Mouse (Mus musculus): ENCODE data around the gene Mastl.

The Mastl gene

GRCm38 (mm10) chr2:23155777-23156607, at the start of gene Mastl, which contains the start of gene Yme1l1:
Gene Mastl (minus strand): TSS chr2:23156024.
Gene Yme1l1 (plus strand): TSS chr2:23156369.
- peak; percentile 99 for DNase-seq (ENCODE audit: low read depth, low spot score)
- Histone ChIP-seq H3K36me3 (ENCODE audit: control insufficient read depth, insufficient read depth, low read length, poor library complexity, severe bottlenecking) (no peaks in the 10 kb centered on the region), H3K27me3 (ENCODE audit: control insufficient read depth, insufficient read depth, low read length, poor library complexity, severe bottlenecking) (no peaks in the 10 kb centered on the region)

GRCm38 (mm10) chr2:23202900-23203670, 47.3 kb upstream of the Mastl start:
- Histone ChIP-seq H3K36me3 (ENCODE audit: control insufficient read depth, insufficient read depth, low read length, poor library complexity, severe bottlenecking) (peaks cover 4% of the 10 kb centered on the region; the same call in 1 of the 2 replicates), H3K27me3 (ENCODE audit: control insufficient read depth, insufficient read depth, low read length, poor library complexity, severe bottlenecking) (no peaks in the 10 kb centered on the region)
- DNase-seq (ENCODE audit: low read depth, low spot score): no peak

- Histone ChIP-seq H3K27me3 (ENCODE audit: control insufficient read depth, insufficient read depth, low read length, poor library complexity, severe bottlenecking) (no peaks in the 10 kb centered on the region), H3K36me3 (ENCODE audit: control insufficient read depth, insufficient read depth, low read length, poor library complexity, severe bottlenecking) (peaks cover 5% of the 10 kb centered on the region; the same call in 1 of the 2 replicates)
- DNase-seq (ENCODE audit: low read depth, low spot score): no peak
These were observed 45.2 kb upstream of the Mastl start for GRCm38 (mm10) chr2:23201034-23201433.

- Histone ChIP-seq H3K27me3 (ENCODE audit: control insufficient read depth, insufficient read depth, low read length, poor library complexity, severe bottlenecking) (no peaks in the 10 kb centered on the region), H3K36me3 (ENCODE audit: control insufficient read depth, insufficient read depth, low read length, poor library complexity, severe bottlenecking) (peaks cover 15% of the 10 kb centered on the region)
- DNase-seq (ENCODE audit: low read depth, low spot score): no peak
These were observed 38.5 kb upstream of the Mastl start for GRCm38 (mm10) chr2:23194366-23194765.

- Histone ChIP-seq H3K27me3 (ENCODE audit: control insufficient read depth, insufficient read depth, low read length, poor library complexity, severe bottlenecking) (no peaks in the 10 kb centered on the region), H3K36me3 (ENCODE audit: control insufficient read depth, insufficient read depth, low read length, poor library complexity, severe bottlenecking) (peaks cover 4% of the 10 kb centered on the region; the same call in 1 of the 2 replicates)
- DNase-seq (ENCODE audit: low read depth, low spot score): peak; percentile 26
These were observed 16.5 kb upstream of the Mastl start for GRCm38 (mm10) chr2:23172305-23172704.

DNA sequence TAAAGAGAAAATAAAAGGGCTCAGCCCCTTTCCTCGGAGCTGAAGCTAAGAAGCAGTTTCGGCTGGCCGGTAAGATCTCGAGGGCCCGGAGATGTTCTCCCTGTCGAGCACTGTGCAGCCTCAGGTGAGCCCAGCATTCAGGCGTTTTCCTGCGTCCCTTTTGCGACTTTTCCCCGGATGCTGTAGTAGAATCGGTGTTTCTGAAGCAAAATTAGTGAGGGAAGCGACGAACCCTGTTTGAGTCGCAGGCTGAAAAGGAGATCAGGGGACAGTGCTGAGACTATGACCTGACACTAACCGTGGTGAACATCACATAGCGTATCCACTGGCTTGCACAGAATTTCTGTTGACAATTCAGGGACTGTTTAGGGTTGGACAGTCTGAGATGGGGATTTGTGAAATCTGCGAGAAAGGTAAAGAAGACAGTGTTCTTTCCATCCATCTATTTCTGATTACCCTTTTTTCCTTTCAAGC, 821 bp upstream of the Mastl start:
- Histone ChIP-seq H3K36me3 (ENCODE audit: control insufficient read depth, insufficient read depth, low read length, poor library complexity, severe bottlenecking) (no peaks in the 10 kb centered on the region), H3K27me3 (ENCODE audit: control insufficient read depth, insufficient read depth, low read length, poor library complexity, severe bottlenecking) (no peaks in the 10 kb centered on the region)
- DNase-seq (ENCODE audit: low read depth, low spot score): no peak

DNA sequence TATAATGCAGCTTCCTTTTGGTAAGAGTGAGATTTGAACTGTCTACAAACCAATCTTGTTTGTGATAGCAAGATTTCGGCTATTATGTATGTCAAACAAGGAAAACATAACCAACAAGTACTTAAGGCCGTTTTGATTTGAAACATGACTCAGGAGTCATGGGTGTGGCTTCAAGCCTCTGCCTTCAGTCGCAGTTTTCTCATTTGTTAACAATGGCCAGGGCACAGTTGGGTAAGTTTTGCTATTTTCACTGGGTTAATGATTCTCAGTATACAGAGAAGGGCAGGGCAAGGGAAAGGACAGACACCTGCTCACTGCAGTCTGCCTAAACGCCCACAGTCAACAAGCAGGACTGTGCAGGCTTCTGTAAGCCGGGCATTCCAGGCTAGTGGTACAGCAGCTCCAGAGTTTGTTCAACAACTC, 614 bp downstream of the Mastl start:
- DNase-seq (ENCODE audit: low read depth, low spot score): no peak
- no peaks in the 10 kb centered on the region for H3K36me3 ChIP-seq (ENCODE audit: control insufficient read depth, insufficient read depth, low read length, poor library complexity, severe bottlenecking)

GRCm38 (mm10) chr2:23119573-23119972, 36.3 kb downstream of the Mastl start:
- no peak for DNase-seq (ENCODE audit: low read depth, low spot score)
- Histone ChIP-seq H3K27me3 (ENCODE audit: control insufficient read depth, insufficient read depth, low read length, poor library complexity, severe bottlenecking) (no peaks in the 10 kb centered on the region), H3K36me3 (ENCODE audit: control insufficient read depth, insufficient read depth, low read length, poor library complexity, severe bottlenecking) (peaks cover 3% of the 10 kb centered on the region)

More for the DNA sequence above, 614 bp downstream of the Mastl start:
- no peaks in the 10 kb centered on the region for H3K27me3 ChIP-seq (ENCODE audit: control insufficient read depth, insufficient read depth, low read length, poor library complexity, severe bottlenecking)

DNA sequence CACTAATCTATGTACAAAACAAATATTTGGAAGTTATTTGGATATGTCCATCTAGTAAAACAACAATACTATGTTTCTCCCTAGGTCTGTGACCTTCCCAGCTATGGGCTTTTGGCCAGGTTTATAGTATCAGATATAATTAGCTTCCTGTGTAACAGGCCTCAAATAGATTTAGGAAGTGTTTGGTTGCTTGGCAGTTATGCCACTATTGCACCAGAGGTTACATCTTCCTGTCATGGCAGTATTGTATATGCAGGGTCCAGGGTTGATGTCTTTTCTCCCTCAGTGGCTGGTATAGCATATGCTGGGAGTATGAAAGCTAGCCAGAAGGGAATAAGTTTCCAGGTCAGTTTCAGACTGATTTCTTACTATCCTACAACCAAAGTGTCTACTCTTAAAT, 53.6 kb downstream of the Mastl start:
- Histone ChIP-seq H3K27me3 (ENCODE audit: control insufficient read depth, insufficient read depth, low read length, poor library complexity, severe bottlenecking) (no peaks in the 10 kb centered on the region), H3K36me3 (ENCODE audit: control insufficient read depth, insufficient read depth, low read length, poor library complexity, severe bottlenecking) (0 out of 2 replicates have a peak, but pooled peaks cover 3% of the 10 kb centered on the region)
- no peak for DNase-seq (ENCODE audit: low read depth, low spot score)

GRCm38 (mm10) chr2:23097028-23097427, 58.8 kb downstream of the Mastl start:
- DNase-seq (ENCODE audit: low read depth, low spot score): peak; percentile 71
- Histone ChIP-seq H3K27me3 (ENCODE audit: control insufficient read depth, insufficient read depth, low read length, poor library complexity, severe bottlenecking) (no peaks in the 10 kb centered on the region), H3K36me3 (ENCODE audit: control insufficient read depth, insufficient read depth, low read length, poor library complexity, severe bottlenecking) (peaks cover 7% of the 10 kb centered on the region; the same call in 1 of the 2 replicates)

DNA sequence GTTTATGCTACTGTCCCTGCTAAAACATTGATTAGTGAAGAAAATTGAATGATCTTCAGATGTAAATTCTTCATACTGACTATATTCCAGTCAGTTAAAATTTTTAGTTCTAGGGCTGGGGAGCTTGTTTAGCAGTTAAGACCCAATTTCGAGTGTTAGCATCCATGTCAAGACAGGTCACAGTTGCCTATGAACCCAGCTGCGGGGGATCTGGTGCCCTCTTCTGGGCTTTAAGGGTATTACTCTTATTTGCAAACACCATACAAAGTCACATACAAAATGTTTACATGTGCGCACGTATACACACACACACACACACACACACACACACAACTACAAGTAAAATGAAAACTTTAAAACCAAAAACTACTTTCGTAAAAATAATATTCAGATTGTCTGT, 63.6 kb downstream of the Mastl start:
- peak; percentile 80 for DNase-seq (ENCODE audit: low read depth, low spot score)
- Histone ChIP-seq H3K27me3 (ENCODE audit: control insufficient read depth, insufficient read depth, low read length, poor library complexity, severe bottlenecking) (no peaks in the 10 kb centered on the region), H3K36me3 (ENCODE audit: control insufficient read depth, insufficient read depth, low read length, poor library complexity, severe bottlenecking) (peaks cover 11% of the 10 kb centered on the region)

DNA sequence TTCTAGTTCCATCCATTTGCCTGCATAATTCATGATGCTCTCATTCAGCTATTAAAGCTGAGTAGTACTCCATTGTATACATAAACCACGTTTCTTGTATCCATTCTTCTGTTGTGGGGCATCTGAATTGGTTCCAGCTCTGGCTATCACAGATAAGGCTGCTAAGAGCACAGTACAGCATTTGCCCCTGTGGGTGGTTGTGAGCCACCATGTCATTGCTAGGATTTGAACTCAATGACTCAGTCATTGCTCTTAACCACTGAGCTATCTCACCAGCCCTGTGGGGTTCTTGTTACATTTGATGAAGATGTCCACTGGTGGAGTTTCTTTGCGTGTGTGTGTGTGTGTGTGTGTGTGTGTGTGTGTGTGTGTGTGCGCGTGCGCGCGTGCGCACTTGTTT, 71.3 kb downstream of the Mastl start:
- no peaks in the 10 kb centered on the region for H3K27me3 ChIP-seq (ENCODE audit: control insufficient read depth, insufficient read depth, low read length, poor library complexity, severe bottlenecking)
- peaks cover 19% of the 10 kb centered on the region for H3K36me3 ChIP-seq (ENCODE audit: control insufficient read depth, insufficient read depth, low read length, poor library complexity, severe bottlenecking)
- no peak for DNase-seq (ENCODE audit: low read depth, low spot score)

- Histone ChIP-seq H3K36me3 (ENCODE audit: control insufficient read depth, insufficient read depth, low read length, poor library complexity, severe bottlenecking) (peaks cover 15% of the 10 kb centered on the region), H3K27me3 (ENCODE audit: control insufficient read depth, insufficient read depth, low read length, poor library complexity, severe bottlenecking) (no peaks in the 10 kb centered on the region)
- no peak for DNase-seq (ENCODE audit: low read depth, low spot score)
These were observed 77.2 kb downstream of the Mastl start for GRCm38 (mm10) chr2:23078588-23078987.

- no peak for DNase-seq (ENCODE audit: low read depth, low spot score)
- Histone ChIP-seq H3K27me3 (ENCODE audit: control insufficient read depth, insufficient read depth, low read length, poor library complexity, severe bottlenecking) (no peaks in the 10 kb centered on the region), H3K36me3 (ENCODE audit: control insufficient read depth, insufficient read depth, low read length, poor library complexity, severe bottlenecking) (peaks cover 15% of the 10 kb centered on the region)
These were observed 78.1 kb downstream of the Mastl start for GRCm38 (mm10) chr2:23077693-23078092.

GRCm38 (mm10) chr2:23076783-23077182, 79.0 kb downstream of the Mastl start:
- Histone ChIP-seq H3K36me3 (ENCODE audit: control insufficient read depth, insufficient read depth, low read length, poor library complexity, severe bottlenecking) (peaks cover 15% of the 10 kb centered on the region), H3K27me3 (ENCODE audit: control insufficient read depth, insufficient read depth, low read length, poor library complexity, severe bottlenecking) (no peaks in the 10 kb centered on the region)
- no peak for DNase-seq (ENCODE audit: low read depth, low spot score)

All from splenic B cell, adult 2 months (primary cell).